In genomic region chr7:27900601-27901000, GRCm38 (mm10) we compare ENCODE assay signal across 19 mouse cellular contexts.
"Had no signal": no experiment of that assay in that cellular context is flagged by ENCODE, and none has a peak within 500 bp of the region (broad histone marks: within the 10 kb centered on the region; RNA-seq: fewer than 3 reads in every experiment).

No protein-coding gene starts in this region.

- H3K4me2 ChIP-seq: lung, embryonic 14.5 days; midbrain, embryonic 12.5 days; neural tube, embryonic 13.5 days; neural tube, embryonic 15.5 days had no signal

- DNase-seq: lung, adult 18-20 months; lung, embryonic 14.5 days; lung, postnatal 10 days; lung, postnatal 4 days; midbrain, embryonic 14.5 days; retina, postnatal 1 day; right cerebral cortex, adult 18-20 months; right cerebral cortex, postnatal 25 days; right cerebral cortex, postnatal 4 days; spleen, adult 18-20 months; thymus, adult 18-20 months; thymus, postnatal 14 days; thymus, postnatal 36 days had no signal

- ATAC-seq: midbrain, embryonic 16.5 days had no signal

- H3K27me3 ChIP-seq: midbrain, embryonic 12.5 days; neural tube, embryonic 13.5 days; neural tube, embryonic 15.5 days had no signal

- H3K9me3 ChIP-seq: neural tube, embryonic 15.5 days had no signal

- H3K4me1 ChIP-seq: midbrain, embryonic 10.5 days; midbrain, embryonic 12.5 days; neural tube, embryonic 13.5 days; neural tube, embryonic 15.5 days had no signal

- H3K36me3 ChIP-seq: midbrain, embryonic 10.5 days; midbrain, embryonic 12.5 days had no signal

- H3K4me3 ChIP-seq: midbrain, embryonic 10.5 days; midbrain, embryonic 12.5 days; myocyte; neural tube, embryonic 13.5 days; neural tube, embryonic 15.5 days had no signal

- H3K9ac ChIP-seq: lung, embryonic 14.5 days; midbrain, embryonic 12.5 days; neural tube, embryonic 13.5 days; neural tube, embryonic 15.5 days had no signal

- H3K27ac ChIP-seq: midbrain, embryonic 10.5 days; midbrain, embryonic 12.5 days; neural tube, embryonic 13.5 days; neural tube, embryonic 15.5 days had no signal
